Mouse (Mus musculus) spleen, adult 2 months (tissue): Measurements from ENCODE around the gene Rnf114.

Experiments used
- CTCF ChIP-seq: fragments of 200-500 bp; IDR thresholded peaks from 2 replicates; pipeline ENCODE4 v1.5.1; 2011; ENCODE audit warnings: mild to moderate bottlenecking, inconsistent platforms; ENCODE audit not compliant: insufficient read depth, insufficient read length, insufficient replicate concordance; ENCODE audit errors: extremely low read depth
- POLR2A ChIP-seq: fragments of 200-500 bp; IDR thresholded peaks from 2 replicates; pipeline ENCODE4 v1.6.1; 2011; ENCODE audit warnings: low read depth, low read length, inconsistent platforms

DNA sequence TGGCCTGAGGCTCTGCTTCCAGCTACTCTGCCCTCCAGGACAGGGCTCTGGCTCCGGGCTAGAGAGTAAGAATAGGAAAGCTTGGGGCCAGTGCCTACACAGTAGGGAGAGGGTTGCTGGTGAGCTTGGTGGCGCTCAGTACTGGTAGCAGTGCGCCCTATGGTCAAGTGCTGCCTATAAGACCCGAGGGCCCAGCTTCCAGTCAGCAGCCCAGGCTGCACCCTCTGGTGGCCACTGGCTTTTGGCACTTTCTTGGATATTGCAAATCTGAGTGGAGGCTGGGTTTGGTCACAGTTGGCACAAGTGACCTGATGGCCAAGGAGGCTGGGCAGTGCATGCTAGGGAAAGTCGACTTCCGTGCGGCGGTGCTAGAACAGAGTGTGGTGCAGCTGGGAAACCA is 41.8 kb upstream of the Rnf114 start:
- TF ChIP-seq POLR2A (no peak), CTCF (no peak)
